Mouse (Mus musculus) CH12.LX (cell line): ENCODE results near the gene H2-Ab1. TPM values are rescaled to one million over a fixed set of nuclear protein-coding genes. Genes with fewer than 3 reads are reported as not detected.

Experiments used
- DNase-seq: peaks from one replicate; pipeline ENCODE4 v3.0.0-alpha.2; 2013; ENCODE audit errors: extremely low read depth
- H3K27ac ChIP-seq: 2 replicates; pipeline ENCODE4 v1.5.1; 2012; ENCODE audit warnings: low read depth, mild to moderate bottlenecking, control low read depth, moderate library complexity; ENCODE audit not compliant: insufficient read depth
- H3K27me3 ChIP-seq: replicated peaks from 2 replicates; pipeline ENCODE3; 2012; ENCODE audit warnings: inconsistent platforms
- H3K36me3 ChIP-seq, 2 experiments: replicated peaks in 1 of 2; 2 replicates each; pipeline versions ENCODE3 to v1.6.1; 2012; ENCODE audit warnings: inconsistent platforms in 1 of 2, low read length in 1 of 2, mild to moderate bottlenecking in 1 of 2, mixed read lengths in 1 of 2, moderate library complexity in 1 of 2; ENCODE audit not compliant: control insufficient read depth in 1 of 2, insufficient read depth in 1 of 2
- H3K4me1 ChIP-seq, 2 experiments: 2 replicates each; pipeline ENCODE4 v1.6.1; 2012; ENCODE audit warnings: inconsistent platforms in 1 of 2, moderate library complexity in 1 of 2; ENCODE audit not compliant: insufficient read depth in 2 of 2, control insufficient read depth in 1 of 2
- H3K4me2 ChIP-seq: 2 replicates; pipeline ENCODE4 v1.6.1; 2012; ENCODE audit warnings: low read depth, mild to moderate bottlenecking, control low read depth; ENCODE audit not compliant: poor library complexity, insufficient read depth, severe bottlenecking
- H3K4me3 ChIP-seq, 3 experiments: fragments of 150-350 bp in 1 of 3; sonication (generic) in 1 of 3; replicated peaks in 1 of 3; 2 replicates each; pipeline versions ENCODE3 to v1.5.1; 2011 to 2012; ENCODE audit warnings: low read depth in 2 of 3, low read length in 2 of 3, mild to moderate bottlenecking in 2 of 3, moderate library complexity in 2 of 3, control low read depth in 1 of 3, improper control_type of control experiment in 1 of 3, inconsistent platforms in 1 of 3, mixed read lengths in 1 of 3; ENCODE audit not compliant: poor library complexity in 1 of 3
- H3K79me2 ChIP-seq: replicated peaks from 2 replicates; pipeline ENCODE4 v1.6.1; 2012; ENCODE audit warnings: mild to moderate bottlenecking, moderate library complexity; ENCODE audit not compliant: control insufficient read depth, poor library complexity, insufficient read depth, severe bottlenecking; ENCODE audit errors: extremely low read depth
- H3K9ac ChIP-seq: 2 replicates; pipeline ENCODE4 v1.6.1; 2012; ENCODE audit warnings: low read depth, mild to moderate bottlenecking, control low read depth, moderate library complexity; ENCODE audit not compliant: insufficient read depth
- H3K9me3 ChIP-seq: replicated peaks from 2 replicates; pipeline ENCODE3; 2012; ENCODE audit warnings: low read length, inconsistent platforms, mixed read lengths
- CTCF ChIP-seq, 2 experiments: IDR thresholded peaks in 1 of 2; conservative IDR thresholded peaks in 1 of 2; 2 replicates each; pipeline ENCODE4 v1.5.1; 2011 to 2012; ENCODE audit warnings: low read depth in 2 of 2, low read length in 2 of 2, improper control_type of control experiment in 1 of 2, inconsistent platforms in 1 of 2, mild to moderate bottlenecking in 1 of 2, moderate library complexity in 1 of 2
- E2F4 ChIP-seq: IDR thresholded peaks from 2 replicates; pipeline ENCODE4 v1.6.1; 2011; ENCODE audit warnings: low read depth, low read length, improper control_type of control experiment; ENCODE audit not compliant: insufficient replicate concordance
- ELF1 ChIP-seq: IDR thresholded peaks from 2 replicates; pipeline ENCODE4 v1.6.1; 2014; ENCODE audit warnings: low read depth, mild to moderate bottlenecking, inconsistent platforms, low read length, improper control_type of control experiment
- JUN ChIP-seq: IDR thresholded peaks from 2 replicates; pipeline ENCODE4 v1.6.1; 2011; ENCODE audit warnings: low read depth, mild to moderate bottlenecking, low read length, improper control_type of control experiment, moderate library complexity; ENCODE audit not compliant: insufficient read depth
- JUND ChIP-seq: conservative IDR thresholded peaks from 2 replicates; pipeline ENCODE4 v1.6.1; 2011; ENCODE audit warnings: low read depth, low read length, improper control_type of control experiment
- MAFK ChIP-seq: IDR thresholded peaks from 2 replicates; pipeline ENCODE4 v1.6.1; 2011; ENCODE audit warnings: low read length, improper control_type of control experiment; ENCODE audit not compliant: insufficient replicate concordance
- MEF2A ChIP-seq: IDR thresholded peaks from 2 replicates; pipeline ENCODE4 v1.6.1; 2014; ENCODE audit warnings: low read depth, mild to moderate bottlenecking, inconsistent platforms, low read length, improper control_type of control experiment, borderline replicate concordance
- MXI1 ChIP-seq: IDR thresholded peaks from 2 replicates; pipeline ENCODE4 v1.6.1; 2011; ENCODE audit warnings: mild to moderate bottlenecking, low read depth, low read length, improper control_type of control experiment
- MYC ChIP-seq: IDR thresholded peaks from 2 replicates; pipeline ENCODE4 v1.6.1; 2011; ENCODE audit warnings: low read depth, mild to moderate bottlenecking, improper control_type of control experiment, low read length
- POLR2A ChIP-seq: IDR thresholded peaks from 2 replicates; pipeline ENCODE4 v1.6.1; 2011; ENCODE audit warnings: low read depth, mild to moderate bottlenecking, improper control_type of control experiment, low read length
- RAD21 ChIP-seq: IDR thresholded peaks from 2 replicates; pipeline ENCODE4 v1.6.1; 2011; ENCODE audit warnings: low read depth, mild to moderate bottlenecking, low read length, improper control_type of control experiment, moderate library complexity
- SMC3 ChIP-seq: IDR thresholded peaks from 2 replicates; pipeline ENCODE4 v1.6.1; 2011; ENCODE audit warnings: low read depth, low read length, improper control_type of control experiment
- TCF12 ChIP-seq: IDR thresholded peaks from 2 replicates; pipeline ENCODE4 v1.6.1; 2014; ENCODE audit warnings: low read depth, mild to moderate bottlenecking, inconsistent platforms, low read length, improper control_type of control experiment
- USF2 ChIP-seq: conservative IDR thresholded peaks from 2 replicates; pipeline ENCODE4 v1.6.1; 2011; ENCODE audit warnings: low read depth, low read length, improper control_type of control experiment
- ZC3H11A ChIP-seq: IDR thresholded peaks from 2 replicates; pipeline ENCODE4 v1.6.1; 2012; ENCODE audit warnings: low read depth, mild to moderate bottlenecking, inconsistent platforms, low read length, improper control_type of control experiment
- ZMIZ1 ChIP-seq: IDR thresholded peaks from 2 replicates; pipeline ENCODE4 v1.6.1; 2012; ENCODE audit warnings: low read depth, mild to moderate bottlenecking, inconsistent platforms, low read length, improper control_type of control experiment
- ZNF384 ChIP-seq: IDR thresholded peaks from 2 replicates; pipeline ENCODE4 v1.6.1; 2012; ENCODE audit warnings: low read depth, low read length, improper control_type of control experiment, inconsistent platforms
- dilution Hi-C: fragments of 300-500 bp; cut with MboI; formaldehyde crosslinking; loops from 2 replicates; pipeline ENCODE4 v1.14.3; 2020; ENCODE audit warnings: low sequenced_read_pairs; ENCODE audit not compliant: extremely low pct_unique_long_range_greater_than_20kb, extremely low pct_ligation_motif_present
- in situ Hi-C: fragments of 300-500 bp; cut with MboI; formaldehyde crosslinking; loops from 3 replicates; pipeline ENCODE4 v1.14.3; 2019; ENCODE audit warnings: low sequenced_read_pairs, low pct_ligation_motif_present, low pct_unique_long_range_greater_than_20kb, mixed read lengths
- polyA plus RNA-seq: library from polyadenylated mRNA; unstranded; fragments of >175 nt; gene quantifications from 2 replicates; pipeline ENCODE4 v1.2.1, GENCODE M21; 2012; ENCODE audit warnings: low read depth; ENCODE audit not compliant: insufficient read length
- total RNA-seq, 2 experiments: library from RNA; depleted of rRNA; stranded (reverse); fragments of 300-350 nt in 1 of 2; fragments of >200 nt in 1 of 2; gene quantifications; 2 replicates each; pipeline ENCODE4 v1.2.3; 2012 to 2014

The H2-Ab1 gene
- total and polyA plus RNA-seq, 3 experiments = 114 to 699 (median 119) TPM

GRCm38 (mm10) chr17:34249361-34249760, 8.1 kb upstream of the H2-Ab1 start:
- in situ Hi-C loops = loop anchor here (5.0 to 10.0 kb wide), 3 partner anchors 98 to 305 kb away; no protein-coding TSS in a partner anchor
- Histone ChIP-seq H3K36me3 (peaks cover 0 to 9% of the 10 kb centered on the region in 2 experiments), H3K9ac (no peak overlapping the region), H3K4me2 (no peak overlapping the region), H3K27ac (no peak overlapping the region), H3K4me3 (no peak overlapping the region), H3K9me3 (no peaks in the 10 kb centered on the region), H3K27me3 (no peaks in the 10 kb centered on the region), H3K79me2 (no peaks in the 10 kb centered on the region), H3K4me1 (peaks cover 0 to 27% of the 10 kb centered on the region in 2 experiments; a peak in 2 of 4 replicates)
- TF ChIP-seq MXI1 (no peak), ZMIZ1 (no peak)
- dilution Hi-C loops = no loop called here
- no peak for DNase-seq

- no peaks in the 10 kb centered on the region for H3K27me3 ChIP-seq
- H3K36me3 ChIP-seq = peaks cover 0 to 5% of the 10 kb centered on the region in 2 experiments
- H3K27ac ChIP-seq = no peak overlapping the region
- no peak overlapping the region for H3K4me3 ChIP-seq
- H3K9me3 ChIP-seq = no peaks in the 10 kb centered on the region
- no peak overlapping the region for H3K9ac ChIP-seq
- in situ Hi-C loops (loop anchor here (5.0 to 10.0 kb wide), 3 partner anchors 97 to 305 kb away; no protein-coding TSS in a partner anchor), dilution Hi-C loops (no loop called here)
- H3K4me2 ChIP-seq = no peak overlapping the region
- DNase-seq = peak; percentile 80
- H3K79me2 ChIP-seq = no peaks in the 10 kb centered on the region
- TF ChIP-seq ZC3H11A (peak; percentile 28; the same call in 1 of the 2 replicates), POLR2A (no peak), ELF1 (no peak), TCF12 (no peak), CTCF (conservative IDR thresholded peaks at IDR 0.05 in 1 of 2, IDR thresholded peaks at IDR 0.05 in 1 of 2; ENCODE audit: low read depth in 2 of 2, low read length in 2 of 2) (peak; percentile 79 to 89), USF2 (no peak), MYC (peak; percentile 50; the same call in 1 of the 2 replicates), E2F4 (no peak), JUN (no peak), MEF2A (0 out of 2 replicates have a peak, but pooled peaks have one; percentile 25), SMC3 (peak; percentile 91), MAFK (no peak), JUND (no peak), ZNF384 (no peak), RAD21 (peak; percentile 84)
- peaks cover 0 to 31% of the 10 kb centered on the region in 2 experiments; a peak in 2 of 4 replicates for H3K4me1 ChIP-seq
These were observed 7.6 kb upstream of the H2-Ab1 start for GRCm38 (mm10) chr17:34249878-34250277.
